Mouse (Mus musculus) hematopoietic stem cell, adult 5-6 weeks (primary cell): ENCODE measurements around the gene Ifna14. TPM values are rescaled to one million over a fixed set of nuclear protein-coding genes. Genes with fewer than 3 reads are reported as not detected.
"Not testable (repeated sequence)": the region's sequence is repeated elsewhere in the genome, so short reads cannot be mapped to it uniquely, and the experiment has no call there.

Experiments used
- ATAC-seq, 2 experiments: fragments of 125-278 bp in 1 of 2; replicated peaks in 1 of 2; 2 replicates each; pipeline ENCODE4 v1.8.0; 2016 to 2017; ENCODE audit warnings: inconsistent platforms in 2 of 2, mild to moderate bottlenecking in 2 of 2, moderate number of reproducible peaks in 2 of 2, low read depth in 1 of 2, moderate TSS enrichment in 1 of 2; ENCODE audit not compliant: low FRiP score in 2 of 2, poor library complexity in 2 of 2, severe bottlenecking in 2 of 2, insufficient read depth in 1 of 2, low TSS enrichment in 1 of 2
- total RNA-seq: library from RNA; stranded (forward); fragments of 172-1452, 232-1000 nt; gene quantifications from 2 replicates; pipeline ENCODE4 v1.2.3, GENCODE M21; 2017

Ifna14 gene
- total RNA-seq = not detected in 2 replicates

- no peak for ATAC-seq
Observed at GRCm38 (mm10) chr4:88571698-88572097, at the start of gene Ifna14. Ifna14 (minus strand) TSS chr4:88571798.

- no peak for ATAC-seq
Observed at GRCm38 (mm10) chr4:88603276-88603675, 31.7 kb upstream of the Ifna14 start, which contains the start of gene Ifna12. Ifna12 (minus strand) TSS chr4:88603376.

DNA sequence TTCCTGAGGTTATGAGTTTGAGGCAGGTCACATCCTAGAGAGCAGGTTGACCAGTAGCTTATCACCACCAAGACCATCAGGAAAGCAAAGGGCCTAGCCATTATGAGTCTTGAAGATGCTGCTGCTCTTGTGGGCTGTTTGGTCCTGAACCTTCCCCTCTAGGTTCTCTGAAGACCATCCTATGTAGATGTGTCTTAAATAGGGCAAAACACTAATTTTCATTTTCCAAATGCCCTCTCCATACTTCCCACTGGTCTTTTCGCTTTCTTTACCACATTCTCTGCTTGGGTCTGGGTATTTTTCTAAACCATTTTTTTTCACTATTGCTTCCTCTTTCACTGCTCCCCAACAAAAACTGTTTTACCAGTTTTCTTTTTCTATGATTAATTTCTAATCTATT, 20.7 kb upstream of the Ifna14 start, which contains the start of gene Ifna9:
Gene Ifna9 (minus strand): TSS at position 101 of the 400 bp plus-strand sequence.
- ATAC-seq = no peak

GRCm38 (mm10) chr4:88561791-88562190, 9.8 kb downstream of the Ifna14 start:
- no peak for ATAC-seq

DNA sequence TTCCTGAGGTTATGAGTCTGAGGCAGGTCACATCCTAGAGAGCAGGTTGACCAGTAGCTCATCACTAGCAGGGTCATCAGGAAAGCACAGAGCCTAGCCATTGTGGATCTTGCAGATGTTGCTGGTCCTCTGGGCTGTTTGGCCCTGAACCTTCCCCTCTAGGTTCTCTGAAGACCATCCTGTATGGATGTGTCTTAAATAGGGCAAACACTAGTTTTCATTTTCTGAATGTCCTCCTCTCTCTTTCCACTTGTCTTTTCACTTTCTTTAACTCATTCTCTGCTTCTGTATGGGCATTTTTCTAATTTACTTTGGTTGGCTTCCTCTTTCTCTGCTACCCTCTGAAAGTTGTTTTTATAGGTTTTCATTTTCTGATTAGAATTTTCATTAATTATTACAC, 13.5 kb downstream of the Ifna14 start, which contains the start of gene Ifna15:
Gene Ifna15 (minus strand): TSS at position 101 of the 400 bp plus-strand sequence.
- ATAC-seq = not testable (repeated sequence)

DNA sequence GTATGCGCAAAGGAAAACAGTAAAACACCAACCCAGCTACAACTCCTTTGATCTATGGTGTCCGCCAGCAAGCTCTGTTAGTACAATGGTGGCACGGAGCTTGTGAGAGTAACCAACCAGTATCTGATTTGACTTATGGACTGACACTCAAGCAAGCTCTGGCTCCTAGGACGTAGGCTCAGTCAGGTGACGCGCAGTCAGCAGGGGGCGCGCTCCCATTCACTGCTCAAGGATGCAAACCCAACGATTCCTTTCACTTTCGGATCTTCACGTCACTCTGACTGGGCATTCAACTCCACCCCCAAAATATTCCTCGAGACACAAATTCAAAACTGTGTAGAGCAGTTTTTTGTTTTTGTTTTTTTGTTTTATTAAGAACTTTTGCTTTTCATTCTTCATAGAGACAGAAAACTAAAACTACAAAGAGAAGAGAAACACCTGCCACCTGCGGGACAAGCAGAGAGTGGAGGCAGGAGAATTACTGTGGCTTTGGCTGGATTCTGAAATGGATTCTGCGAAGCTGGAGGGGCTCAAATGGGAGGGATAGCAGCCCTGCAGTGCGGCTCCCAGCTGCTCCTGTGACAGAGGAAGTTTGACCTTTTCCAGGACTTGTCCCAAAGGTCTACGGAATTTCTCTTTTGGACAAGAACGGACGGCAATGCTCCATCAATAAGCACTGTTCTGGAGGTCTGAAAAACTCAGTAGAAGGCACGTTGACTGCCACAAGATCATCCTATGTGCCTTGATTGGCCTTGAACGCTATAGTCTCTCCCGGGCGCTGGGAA, 21.2 kb downstream of the Ifna14 start:
- peak; percentile 99 to 100 for ATAC-seq

- ATAC-seq = no peak
Observed at GRCm38 (mm10) chr4:88547986-88548385, 23.6 kb downstream of the Ifna14 start.

GRCm38 (mm10) chr4:88543649-88544234, 27.9 kb downstream of the Ifna14 start:
- peak; percentile 89 to 97 for ATAC-seq

DNA sequence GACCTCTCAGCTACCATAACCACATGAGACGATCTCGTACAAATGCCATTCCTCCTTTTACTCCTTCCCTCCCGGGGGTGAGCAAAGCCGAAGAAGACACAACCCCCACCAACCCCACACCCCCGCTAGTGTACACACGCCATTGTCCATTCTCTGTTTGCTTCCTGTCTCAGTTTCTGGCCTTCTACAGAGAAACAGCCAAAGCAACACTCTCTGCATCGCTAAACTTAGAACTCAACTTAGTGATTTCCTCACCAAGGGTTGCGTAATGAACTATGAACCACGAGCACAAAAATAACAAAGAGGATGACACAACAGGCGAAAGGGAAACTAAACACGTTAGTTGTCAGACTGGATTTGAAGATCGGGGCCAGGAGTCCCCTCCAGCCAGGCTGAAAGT, 34.3 kb downstream of the Ifna14 start:
- ATAC-seq = peak; percentile 93 to 94

GRCm38 (mm10) chr4:88536640-88537039, 35.0 kb downstream of the Ifna14 start:
- ATAC-seq = no peak

DNA sequence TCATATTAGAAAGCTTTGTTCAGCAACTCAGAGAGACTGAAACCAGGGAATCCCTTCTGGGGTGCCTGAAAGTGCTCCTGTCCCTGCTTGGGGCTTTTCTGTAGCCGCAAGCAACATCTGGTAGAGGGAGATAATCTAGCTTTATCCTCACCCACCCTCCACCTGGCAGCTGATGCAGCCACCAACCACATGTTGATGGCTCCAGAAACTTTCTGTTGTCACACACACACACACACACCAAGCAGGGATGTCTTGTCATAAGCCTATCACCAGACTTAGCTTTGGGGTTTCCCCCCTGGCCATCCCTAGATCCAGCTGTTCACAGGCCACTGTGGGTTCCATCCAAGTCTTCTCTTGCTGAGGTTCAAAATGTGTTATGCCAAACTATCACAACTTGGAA, 35.9 kb downstream of the Ifna14 start:
- ATAC-seq = peak in 1 of 2 experiments; percentile 22; a peak in 1 of 4 replicates

DNA sequence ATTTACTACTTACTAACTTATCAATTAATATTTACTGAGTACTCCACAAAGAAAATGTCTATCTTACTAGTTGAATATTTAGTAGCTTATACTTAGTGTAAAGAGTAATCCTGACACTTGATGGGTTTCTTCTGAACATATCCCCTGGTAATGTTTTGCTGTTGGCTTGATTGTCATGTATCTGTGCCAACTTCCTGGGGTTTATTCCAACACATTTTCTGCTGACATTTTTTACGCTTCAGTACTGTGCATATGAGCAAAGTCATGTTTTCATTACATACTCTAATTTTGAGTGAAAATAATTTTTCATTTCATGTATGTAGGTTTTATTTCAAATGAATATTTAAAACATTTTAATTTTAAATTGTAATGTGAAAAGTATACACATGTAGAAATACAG, 36.7 kb downstream of the Ifna14 start:
- no peak for ATAC-seq

- ATAC-seq = no peak
Observed at GRCm38 (mm10) chr4:88533499-88533898, 38.1 kb downstream of the Ifna14 start.

DNA sequence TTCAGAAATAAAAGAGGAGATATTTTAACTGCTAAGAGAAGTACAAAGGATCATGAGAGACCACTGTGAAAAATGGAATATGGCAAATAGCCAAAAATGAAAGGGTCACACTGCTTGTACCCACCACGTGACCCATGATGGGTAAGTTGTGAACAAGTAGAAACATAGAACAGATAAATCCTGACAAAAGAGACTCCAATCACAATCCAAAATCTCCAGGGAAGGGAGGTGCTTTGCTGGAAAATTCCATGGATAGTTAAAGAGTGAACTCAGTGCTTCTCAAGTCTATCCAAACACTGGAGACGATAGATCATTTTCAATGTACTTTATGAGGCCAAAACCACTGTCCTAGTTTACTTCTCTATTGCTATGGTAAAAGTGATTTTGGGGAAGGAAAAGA, 40.7 kb downstream of the Ifna14 start:
- ATAC-seq = no peak

- ATAC-seq = no peak
Observed at GRCm38 (mm10) chr4:88530271-88530670, 41.3 kb downstream of the Ifna14 start.

GRCm38 (mm10) chr4:88526379-88527049, 45.1 kb downstream of the Ifna14 start:
- ATAC-seq = no peak

- no peak for ATAC-seq
Observed at GRCm38 (mm10) chr4:88525393-88525792, 46.2 kb downstream of the Ifna14 start.

- peak; percentile 56 to 68; a peak in 3 of 4 replicates for ATAC-seq
Observed at GRCm38 (mm10) chr4:88523241-88523640, 48.4 kb downstream of the Ifna14 start.
